Mouse (Mus musculus) layer of hippocampus, postnatal 25 days (tissue): ENCODE results near the gene Dhrs4. TPM values are rescaled to one million over a fixed set of nuclear protein-coding genes. Genes with fewer than 3 reads are reported as not detected.

Experiments used
- DNase-seq, 2 experiments: peaks; one replicate each; pipeline ENCODE4 v3.0.0; 2022; ENCODE audit warnings: mixed read lengths in 2 of 2, low spot score in 1 of 2; ENCODE audit errors: extremely low spot score in 1 of 2
- total RNA-seq, 2 experiments: library from RNA; stranded (reverse); gene quantifications; 2 replicates each; pipeline ENCODE4 v1.2.3; 2021

Gene Dhrs4
- 10 to 100 TPM; 20.7 to 22.1 TPM for total RNA-seq

DNA sequence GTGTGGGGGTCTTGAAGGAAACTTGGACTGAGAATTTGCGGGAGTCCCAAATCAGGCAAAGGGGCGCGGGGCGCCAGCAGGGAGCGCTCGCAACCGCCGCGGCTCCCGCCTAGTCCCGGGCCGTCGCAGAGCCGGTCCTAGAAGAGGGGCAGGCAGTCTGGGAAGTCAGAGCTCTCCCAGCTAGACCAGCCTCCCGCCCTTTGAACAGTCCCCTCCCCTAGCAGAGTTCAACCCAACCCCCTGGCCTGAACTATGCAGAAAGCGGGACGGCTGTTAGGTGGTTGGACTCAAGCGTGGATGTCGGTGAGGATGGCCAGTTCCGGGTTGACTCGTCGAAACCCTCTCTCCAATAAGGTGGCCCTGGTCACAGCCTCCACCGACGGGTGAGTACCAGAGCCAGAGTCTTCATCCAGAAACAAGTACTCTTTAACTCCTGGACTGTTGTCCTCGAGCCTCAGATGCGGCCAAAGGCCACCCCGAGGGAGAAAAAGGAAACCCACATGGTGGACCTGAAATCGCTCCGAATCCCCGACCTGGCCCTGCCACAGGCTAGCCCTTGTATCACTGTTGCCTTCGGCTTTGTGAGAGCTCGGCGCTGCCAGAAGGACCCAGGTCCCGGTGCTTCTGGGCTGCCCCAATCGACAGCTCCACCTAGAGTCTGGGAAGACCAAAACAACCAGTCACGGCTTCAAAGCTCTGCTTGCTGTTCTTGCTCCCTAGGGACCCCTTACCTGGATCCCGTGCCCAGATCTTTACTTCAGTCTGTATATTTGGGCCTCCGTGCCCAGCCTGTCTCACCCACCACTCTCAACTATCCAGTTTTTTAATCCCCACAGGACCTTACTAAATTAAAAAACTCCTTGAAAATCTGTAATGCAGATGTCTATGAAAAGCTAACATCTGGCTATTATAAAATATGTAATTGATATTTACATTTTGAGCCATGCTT is at the start of gene Dhrs4:
TSS of gene Dhrs4 (plus strand) at position 108 of the 949 bp plus-strand sequence.
- DNase-seq, result peak; percentile 49 to 67

DNA sequence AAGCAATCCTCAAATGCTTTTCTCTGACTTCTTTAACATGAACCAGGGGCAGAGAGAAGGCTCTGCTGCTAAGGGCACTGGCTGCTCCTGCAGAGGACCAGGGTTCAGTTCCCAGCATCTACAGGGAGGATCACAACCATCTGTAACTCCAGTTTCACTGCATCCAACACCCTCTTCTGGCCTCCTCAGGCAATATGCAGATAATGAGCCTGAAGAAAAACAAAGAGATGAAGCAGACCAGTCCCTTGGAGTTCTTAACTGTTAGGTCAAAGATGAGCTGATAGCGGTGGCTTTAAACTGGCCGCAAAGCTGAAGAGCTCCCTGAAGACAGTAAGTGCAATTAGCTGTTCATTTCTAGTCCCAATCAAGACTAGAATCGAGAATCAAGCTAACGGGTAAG is 48.3 kb upstream of the Dhrs4 start:
- no peak for DNase-seq

DNA sequence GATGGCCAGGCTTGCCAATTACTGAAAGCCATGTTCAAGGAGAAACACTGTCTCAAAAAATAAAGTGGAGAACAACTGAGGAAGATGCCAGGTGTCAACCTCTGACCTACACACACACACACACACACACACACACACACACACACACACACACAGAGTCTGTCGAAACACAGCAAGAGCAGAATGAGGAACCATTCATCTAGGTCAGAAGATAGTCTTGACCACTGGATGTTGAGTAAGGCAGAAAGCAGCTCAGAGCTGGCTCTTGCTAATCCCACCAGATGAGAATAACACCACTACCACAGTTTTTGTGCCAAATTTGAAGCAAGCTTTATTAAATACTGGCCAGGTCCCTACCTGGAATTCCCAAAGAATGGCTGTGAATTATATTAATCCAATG is 45.5 kb upstream of the Dhrs4 start:
- no peak for DNase-seq

DNA sequence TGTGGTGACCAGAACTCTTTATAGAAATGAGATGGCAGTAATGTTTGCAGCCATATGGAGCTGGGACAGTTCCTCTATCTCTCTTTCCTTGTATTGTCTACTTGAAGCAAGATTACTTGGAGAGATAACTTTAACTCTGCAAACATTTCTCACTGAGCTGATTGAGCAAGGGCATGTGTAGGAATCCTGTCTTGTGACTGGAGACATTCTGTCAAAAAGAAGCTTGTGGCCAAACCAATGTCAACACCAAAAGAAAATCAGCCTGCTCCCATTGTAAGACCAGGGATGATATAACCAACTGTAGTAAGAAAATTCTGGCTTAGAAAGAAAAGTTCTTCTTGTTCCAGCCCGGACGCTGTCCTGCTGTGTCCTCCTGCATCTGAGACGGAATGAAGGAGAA is 43.7 kb upstream of the Dhrs4 start:
- DNase-seq, result no peak

DNA sequence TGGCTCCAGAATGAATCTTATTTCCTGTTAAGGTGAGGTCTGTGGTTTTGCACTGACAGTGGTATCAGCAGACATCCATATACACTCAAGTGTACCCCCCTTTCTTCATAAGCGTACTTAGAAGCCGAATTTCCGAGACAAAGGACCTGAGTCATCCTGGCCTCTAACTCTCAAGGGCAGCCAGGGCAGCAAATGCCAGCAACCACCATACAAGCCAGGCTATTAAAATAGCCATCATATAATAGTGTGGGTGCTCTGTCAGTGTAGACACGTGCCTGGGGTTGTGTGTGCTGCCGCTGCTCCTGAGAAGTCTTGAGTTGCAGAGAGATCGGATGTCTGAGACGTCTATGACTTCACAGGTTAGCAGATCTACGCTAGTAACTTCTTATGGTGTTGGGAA is 41.4 kb upstream of the Dhrs4 start:
- no peak for DNase-seq

DNA sequence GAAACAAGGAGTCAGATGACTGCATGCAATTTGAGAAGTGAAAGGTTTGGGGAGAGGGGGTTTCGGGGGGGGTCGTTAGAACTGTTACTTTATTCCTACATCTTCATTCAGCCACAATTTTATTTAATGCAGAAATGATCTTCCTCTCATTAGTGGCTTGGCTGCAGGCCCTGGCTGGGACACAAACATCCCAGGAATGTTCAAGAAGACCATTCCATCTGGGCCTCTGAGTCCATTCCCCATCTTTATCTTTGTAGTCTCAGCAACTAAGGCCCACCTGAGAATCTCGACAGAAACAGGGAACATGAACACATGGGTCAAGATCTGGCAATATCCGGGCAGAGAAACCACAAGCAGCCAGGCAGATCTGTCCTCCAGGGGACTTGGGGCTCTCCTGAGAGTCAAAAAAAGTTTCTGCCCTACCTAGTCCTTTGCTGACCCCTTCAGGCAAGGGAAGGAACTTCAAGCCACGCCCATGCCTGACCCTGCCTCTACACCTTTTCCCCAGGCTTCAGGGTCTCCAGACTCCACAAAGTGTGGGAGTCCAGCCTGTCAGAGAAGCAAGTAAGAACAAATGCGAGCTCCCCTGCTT is 40.3 kb upstream of the Dhrs4 start:
- DNase-seq, result peak; percentile 36 to 73

DNA sequence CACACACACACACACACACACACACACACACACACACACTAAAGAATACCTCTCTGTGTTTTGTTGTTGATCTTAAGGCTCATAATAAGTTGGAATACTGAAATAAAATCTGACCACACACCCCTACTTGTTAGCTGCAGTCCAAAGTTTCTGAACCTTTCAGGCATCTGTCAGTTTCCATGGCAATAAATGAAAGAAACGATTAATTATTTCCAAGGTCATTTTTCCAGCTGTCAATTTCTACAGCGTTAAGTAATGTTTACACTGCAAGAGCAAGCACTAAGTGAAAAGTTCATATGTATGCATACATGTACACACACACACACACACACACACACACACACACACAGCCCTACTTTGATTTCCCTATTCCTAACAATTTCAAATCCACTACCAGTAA is 20.9 kb upstream of the Dhrs4 start:
- DNase-seq, result no peak

DNA sequence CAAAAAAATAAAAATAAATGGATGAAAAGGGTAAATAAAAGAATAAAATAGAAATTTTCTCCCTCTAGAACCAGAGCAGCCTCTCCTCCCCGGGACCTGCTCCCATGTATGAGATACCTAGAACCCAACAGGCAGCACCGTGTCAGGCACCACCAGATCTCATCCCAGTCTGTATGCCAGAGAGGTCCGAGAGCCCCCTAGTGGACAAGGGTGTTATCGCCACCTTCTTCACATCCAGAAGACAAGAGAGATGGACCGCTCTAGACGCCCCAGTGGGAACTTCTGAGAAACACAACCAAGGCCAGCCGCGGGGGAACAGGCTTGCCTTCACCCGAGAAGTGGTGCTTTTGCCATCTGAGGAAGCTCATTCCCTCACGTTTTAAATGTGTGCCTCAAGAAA is 20.3 kb upstream of the Dhrs4 start:
- DNase-seq, result peak; percentile 37 to 71

DNA sequence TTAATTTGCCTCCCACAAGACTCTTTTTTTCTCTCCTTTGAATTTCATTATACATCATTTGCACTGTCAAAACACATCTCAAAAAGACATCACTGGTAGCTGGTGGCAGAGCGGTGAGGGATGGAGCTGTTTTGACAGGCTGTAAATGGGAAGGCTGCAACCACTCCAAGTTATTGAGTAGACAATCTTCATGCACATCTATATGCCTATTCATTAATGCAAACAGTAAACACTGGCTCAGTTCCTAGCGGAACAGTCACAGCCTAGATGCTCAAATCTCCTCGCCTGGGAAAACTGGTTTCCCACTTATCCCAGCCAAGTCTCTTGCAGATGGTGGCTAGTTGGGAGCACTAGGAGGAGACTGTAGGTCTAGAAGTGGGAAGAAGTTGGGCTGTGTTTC is 19.8 kb upstream of the Dhrs4 start:
- DNase-seq, result no peak

DNA sequence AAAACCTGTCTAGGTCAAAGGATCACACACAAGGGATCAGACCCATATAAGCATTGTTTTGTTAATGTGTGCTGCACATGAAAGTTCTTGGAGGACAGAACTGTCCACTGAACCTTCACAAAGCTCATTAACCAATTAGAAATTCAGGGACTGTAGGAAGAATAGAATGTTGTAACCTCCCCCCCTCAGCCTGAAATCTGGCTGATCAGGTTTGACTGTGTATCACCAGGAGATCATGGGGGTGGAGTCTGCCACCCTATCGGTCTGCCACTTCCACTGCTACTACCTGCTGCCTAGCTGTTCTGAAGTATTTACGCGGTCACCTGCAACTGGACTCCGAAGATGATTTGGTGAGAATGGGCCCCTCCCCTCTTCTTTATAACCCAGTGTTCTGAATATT is 18.8 kb upstream of the Dhrs4 start:
- DNase-seq, result no peak

DNA sequence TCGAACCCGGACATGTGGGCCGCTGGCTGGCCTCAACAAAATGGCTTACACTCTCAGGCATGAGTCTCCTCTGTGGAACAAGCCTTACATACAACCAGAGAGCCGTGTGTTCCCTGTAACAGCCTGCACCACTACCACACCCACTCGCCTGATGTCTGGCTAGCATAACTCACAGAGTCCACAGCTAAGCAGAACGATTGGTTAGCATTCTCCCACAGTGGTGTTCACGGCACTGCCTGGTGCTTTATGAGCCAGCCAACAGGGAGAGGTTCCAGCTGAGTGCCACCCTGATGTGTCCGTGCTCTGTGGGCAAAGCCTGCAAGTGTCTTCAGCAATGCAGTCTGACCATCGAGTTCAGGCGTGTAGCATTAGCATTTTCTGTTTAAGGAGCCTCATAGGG is 18.3 kb upstream of the Dhrs4 start:
- DNase-seq, result peak; percentile 28 to 31

DNA sequence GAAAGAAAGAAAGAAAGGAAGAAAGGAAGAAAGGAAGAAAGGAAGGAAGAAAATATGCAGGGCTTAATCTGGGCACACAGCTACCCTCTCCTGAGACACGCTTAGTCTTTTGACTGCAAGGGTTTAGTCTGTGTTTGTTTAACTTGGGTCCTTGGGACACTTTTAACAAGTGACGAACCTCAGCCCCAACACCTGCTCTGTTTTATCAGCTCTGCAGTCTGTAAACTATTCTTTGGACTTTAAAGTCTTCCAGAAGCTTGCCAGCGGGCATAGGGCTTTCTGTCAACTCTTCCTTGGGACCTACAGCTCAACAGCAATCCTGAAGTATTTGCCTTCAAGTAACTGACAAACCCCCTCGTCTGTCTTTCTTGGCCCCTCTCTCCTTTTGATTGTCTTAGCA is 16.8 kb upstream of the Dhrs4 start:
- DNase-seq, result no peak

DNA sequence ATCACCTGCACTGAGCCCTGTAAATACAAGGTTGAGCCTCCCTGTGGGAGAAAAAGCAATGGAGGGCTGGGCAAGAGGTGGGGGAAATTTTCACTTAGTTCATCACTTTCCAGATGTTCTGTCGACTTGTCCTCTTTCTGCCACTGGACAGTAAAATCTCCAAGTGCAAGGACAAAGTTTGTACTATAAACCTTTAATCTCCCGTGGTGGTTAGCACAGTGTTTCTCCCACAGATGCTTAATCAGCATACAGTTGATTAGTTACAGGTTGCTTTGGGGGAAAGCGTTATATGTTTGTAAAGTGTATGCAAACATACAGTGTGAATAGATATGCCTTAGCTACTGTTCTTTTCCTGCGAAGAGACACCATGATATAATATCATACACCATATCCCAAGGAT is 12.1 kb upstream of the Dhrs4 start:
- DNase-seq, result no peak

DNA sequence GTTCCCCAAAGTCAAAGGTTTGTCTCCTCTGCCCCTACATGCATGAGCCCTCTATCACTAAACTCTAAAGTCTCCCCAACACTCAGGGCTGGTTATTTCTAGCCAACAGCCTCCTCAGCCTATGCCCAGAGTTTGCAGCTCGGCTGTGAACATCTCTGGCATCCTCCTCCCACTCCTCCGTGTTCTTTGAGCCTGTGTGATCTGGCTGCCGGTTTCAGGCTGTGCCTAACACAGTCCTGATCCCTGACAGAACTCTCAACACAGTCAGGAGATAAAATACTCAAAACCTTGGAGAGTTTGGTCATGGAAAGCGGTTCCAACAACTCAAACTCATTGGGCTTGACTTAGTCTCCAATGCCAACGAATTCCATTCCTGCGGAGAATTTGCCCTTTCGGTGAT is 11.4 kb upstream of the Dhrs4 start:
- no peak for DNase-seq

DNA sequence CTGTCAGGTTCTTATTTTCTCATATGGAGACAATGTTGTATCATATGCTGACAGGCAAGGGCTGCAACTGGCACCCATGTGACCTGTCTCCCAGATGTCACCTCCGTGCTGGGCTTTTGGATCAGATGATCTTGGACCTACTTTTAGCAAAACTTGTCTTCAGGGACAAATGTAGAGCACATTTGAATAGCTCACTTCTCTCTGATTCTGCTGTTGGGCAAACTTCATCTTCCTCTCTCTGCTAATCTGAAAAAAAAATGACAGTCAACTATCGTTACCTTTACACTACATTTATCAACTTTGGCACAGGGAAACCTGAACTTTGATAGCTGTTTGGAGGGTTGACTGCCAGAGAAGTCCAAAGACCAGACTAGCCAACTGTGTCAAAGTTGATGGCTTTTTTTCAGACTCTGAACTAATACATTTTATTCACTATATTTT is 10.2 kb upstream of the Dhrs4 start:
- DNase-seq, result no peak

DNA sequence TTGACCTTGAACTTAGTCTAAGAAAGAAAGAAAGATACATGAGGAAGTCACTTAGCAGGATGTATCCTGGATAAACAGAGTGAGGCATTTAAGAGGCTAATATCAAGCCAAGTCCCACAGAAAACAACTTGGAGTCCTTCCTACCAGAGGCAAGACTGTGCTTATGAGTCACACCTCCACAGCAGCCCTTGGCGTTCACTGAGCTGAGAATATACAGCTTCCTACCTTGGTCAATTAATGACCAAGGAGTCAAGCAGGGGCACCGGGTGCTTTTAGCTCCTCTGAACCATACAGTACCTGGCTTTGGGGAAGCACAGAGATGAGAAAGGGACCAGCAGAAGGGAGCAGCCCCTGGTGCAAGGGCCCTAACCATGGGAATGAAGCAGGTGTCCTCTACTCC is 9.5 kb upstream of the Dhrs4 start:
- no peak for DNase-seq

DNA sequence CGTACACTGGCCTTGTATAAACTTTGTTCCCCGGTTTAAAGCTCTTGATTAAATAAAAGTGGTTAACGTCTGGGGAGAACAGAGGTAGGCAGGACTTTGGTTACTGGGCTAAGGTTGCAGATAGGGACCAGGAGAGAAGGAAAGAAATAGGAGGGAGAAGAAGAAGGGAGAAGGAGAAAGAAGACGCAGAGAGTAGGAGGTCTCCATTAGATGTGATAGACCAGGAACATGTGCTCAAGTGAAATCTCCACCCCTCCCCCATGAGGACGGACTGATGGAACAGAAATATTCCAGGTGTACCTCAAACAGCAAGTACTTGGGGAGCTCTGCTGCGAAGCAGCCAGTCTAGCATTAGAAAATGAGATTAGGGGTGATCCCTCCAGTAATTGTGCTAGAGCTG is 8.7 kb upstream of the Dhrs4 start:
- no peak for DNase-seq

DNA sequence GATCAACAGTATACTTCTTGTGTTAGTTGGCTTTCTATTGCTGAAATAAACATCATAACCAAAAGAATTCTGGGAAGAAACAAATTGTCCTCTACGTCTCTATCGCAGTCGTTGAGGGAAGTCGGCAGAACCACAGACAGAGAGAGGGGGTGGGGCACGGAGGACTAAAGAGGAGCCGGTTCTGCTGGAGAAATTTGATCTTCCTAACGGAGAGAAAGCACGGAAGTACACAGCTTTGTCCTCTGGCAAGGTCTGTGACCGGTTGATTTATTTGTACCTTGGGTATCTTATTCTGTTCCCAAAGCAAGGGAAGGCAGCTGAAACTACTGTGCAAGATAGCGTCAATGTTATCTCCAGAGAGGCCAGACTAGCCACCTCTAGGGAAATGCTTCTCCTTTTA is 7.8 kb upstream of the Dhrs4 start:
- no peak for DNase-seq

DNA sequence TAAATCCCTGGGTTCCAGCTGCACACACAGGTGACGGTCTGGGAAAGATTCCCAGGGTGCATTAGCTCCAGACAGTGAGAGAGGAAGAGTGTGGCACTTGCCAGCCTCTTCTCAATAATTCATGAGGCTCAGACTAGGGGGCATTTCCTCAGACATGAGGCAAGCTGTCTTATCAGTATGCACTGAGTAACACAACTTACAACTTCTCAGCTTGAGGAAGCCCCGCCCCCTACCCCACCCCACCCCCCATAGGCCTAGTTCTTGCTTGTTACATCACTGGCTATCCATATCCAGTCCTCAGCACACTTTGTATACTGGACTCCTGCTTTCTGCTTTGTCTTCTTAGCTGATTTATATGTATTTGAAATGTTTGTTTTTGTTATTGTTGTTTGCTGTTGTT is 2.9 kb upstream of the Dhrs4 start:
- DNase-seq, result no peak

DNA sequence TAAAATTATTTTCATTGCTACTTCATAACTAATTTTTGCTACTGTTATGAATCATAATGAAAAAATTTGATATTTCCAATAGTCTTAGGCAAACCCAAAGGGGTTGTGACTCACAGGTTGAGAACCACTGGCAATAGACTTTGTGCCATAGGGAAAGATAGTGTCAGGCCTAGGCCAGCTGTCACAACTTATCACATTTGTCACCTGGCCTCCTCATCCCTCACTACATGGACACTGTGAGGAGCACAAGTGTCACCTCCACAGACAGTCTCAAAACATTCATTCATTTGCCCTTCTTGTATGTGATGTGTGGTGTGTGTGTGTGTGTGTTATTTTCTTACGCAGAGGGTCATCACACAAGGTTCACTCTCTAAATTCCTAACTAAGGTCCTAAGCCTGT is 1.1 kb upstream of the Dhrs4 start:
- DNase-seq, result no peak

DNA sequence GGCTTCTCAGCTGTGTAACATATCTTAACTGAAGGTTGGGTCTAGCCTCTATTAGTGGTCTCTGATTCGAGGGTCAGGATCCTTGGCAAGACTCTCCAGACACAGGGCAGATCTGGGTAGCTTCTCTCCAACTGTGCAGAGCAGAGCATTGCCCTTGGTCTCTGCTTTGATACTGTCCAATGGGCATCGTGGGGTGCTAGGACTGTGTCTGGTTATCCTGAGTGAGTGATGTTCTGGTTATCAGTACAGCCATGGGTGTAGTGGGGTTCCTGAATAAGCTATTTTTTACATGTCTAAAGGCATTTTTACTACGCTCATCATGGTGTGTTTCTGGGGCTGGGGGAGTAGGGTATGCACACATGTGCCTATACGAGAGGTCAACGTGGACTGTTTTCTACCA is 729 bp upstream of the Dhrs4 start:
- DNase-seq, result no peak

DNA sequence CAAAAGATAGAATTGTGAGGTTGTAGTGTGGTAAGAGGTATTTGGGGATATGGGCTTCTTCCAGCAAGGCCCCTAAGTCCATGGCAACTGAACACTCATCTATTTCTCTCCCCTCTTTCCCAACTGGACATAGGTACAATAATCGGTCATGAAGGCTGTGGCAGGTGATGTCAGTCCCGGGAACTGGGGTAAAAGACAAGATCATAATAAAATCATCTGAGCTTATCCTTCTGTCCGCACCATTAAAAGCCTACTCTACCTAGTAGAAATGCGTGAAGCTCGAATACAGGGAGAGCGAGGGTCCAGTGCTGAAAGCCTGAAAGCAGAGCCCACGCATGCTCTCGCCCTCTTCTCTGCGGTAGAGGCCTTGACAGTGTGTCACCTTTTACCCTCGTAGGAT is 1.1 kb downstream of the Dhrs4 start:
- no peak for DNase-seq
